Mouse (Mus musculus): Measurements from ENCODE around the gene Prpsap1. TPM values are rescaled to one million over a fixed set of nuclear protein-coding genes. Genes with fewer than 3 reads are reported as not detected.

The Prpsap1 gene
- total RNA-seq, 2 experiments from 2014 or later = 93.0 to 93.3 TPM

DNA sequence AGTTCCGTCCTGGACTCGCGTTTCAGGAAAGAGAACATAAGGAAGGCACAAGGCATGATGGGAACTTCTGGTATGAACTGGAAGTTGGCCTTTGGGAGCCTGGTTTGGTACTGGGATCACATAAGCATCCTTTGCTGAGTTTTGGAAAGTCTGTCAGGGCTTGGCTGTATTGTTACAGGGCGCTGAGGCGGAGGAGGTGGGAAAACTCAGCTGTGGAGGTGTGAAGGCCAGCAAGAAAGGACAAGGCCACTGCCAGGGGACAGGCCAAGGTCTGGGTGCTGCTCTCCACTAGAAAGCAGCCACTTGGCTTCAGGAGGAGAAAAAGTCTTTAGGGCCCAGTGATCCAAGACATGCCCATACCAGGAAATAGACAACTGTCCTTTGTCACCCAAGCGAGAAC lies 50.7 kb downstream of the Prpsap1 start:
- no peak for DNase-seq

- no peak for DNase-seq
These were observed 51.2 kb downstream of the Prpsap1 start for GRCm38 (mm10) chr11:116442867-116443177.

DNA sequence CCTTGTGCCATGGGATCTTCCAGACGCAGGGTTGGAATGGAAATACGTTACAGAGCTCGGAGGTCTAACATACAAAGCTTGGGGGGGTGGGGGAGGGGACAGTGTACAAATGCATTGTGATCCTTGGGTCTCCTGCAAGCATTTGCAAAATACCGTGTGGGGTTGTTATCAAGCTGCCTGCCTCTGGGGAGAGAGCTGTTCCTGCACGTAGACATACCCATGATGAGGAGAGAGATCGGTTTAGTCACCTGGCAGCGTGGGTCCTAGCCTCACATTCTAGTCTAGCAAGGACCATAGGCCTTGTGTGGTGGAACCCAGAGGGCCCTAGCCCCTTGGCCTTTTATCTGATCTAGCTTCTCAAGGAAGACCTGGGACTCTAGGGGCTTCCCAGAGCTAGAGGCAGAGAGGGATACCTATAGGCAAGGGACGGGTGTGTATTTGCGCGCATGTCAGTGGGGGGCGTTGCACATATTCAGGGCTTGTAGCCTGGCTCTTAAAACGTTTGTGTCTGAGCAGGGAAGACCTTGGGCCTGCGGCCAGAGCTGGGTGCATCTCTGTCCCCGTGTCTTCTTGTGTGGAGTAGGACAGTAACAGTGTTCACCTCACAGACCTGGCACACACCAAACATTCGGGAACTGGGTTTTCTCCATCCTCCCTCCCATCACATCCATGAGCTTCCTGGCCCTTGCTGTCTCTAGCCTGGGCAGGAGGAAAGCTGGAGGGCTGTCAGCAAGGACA lies 51.7 kb downstream of the Prpsap1 start:
- no peak for DNase-seq

GRCm38 (mm10) chr11:116440408-116441068 lies 53.5 kb downstream of the Prpsap1 start:
- no peak for DNase-seq

GRCm38 (mm10) chr11:116439269-116440240 lies 54.4 kb downstream of the Prpsap1 start:
- DNase-seq = no peak

GRCm38 (mm10) chr11:116437541-116437940 lies 56.5 kb downstream of the Prpsap1 start:
- no peak for DNase-seq

- no peak for DNase-seq
These were observed 57.2 kb downstream of the Prpsap1 start for GRCm38 (mm10) chr11:116436725-116437331.

DNA sequence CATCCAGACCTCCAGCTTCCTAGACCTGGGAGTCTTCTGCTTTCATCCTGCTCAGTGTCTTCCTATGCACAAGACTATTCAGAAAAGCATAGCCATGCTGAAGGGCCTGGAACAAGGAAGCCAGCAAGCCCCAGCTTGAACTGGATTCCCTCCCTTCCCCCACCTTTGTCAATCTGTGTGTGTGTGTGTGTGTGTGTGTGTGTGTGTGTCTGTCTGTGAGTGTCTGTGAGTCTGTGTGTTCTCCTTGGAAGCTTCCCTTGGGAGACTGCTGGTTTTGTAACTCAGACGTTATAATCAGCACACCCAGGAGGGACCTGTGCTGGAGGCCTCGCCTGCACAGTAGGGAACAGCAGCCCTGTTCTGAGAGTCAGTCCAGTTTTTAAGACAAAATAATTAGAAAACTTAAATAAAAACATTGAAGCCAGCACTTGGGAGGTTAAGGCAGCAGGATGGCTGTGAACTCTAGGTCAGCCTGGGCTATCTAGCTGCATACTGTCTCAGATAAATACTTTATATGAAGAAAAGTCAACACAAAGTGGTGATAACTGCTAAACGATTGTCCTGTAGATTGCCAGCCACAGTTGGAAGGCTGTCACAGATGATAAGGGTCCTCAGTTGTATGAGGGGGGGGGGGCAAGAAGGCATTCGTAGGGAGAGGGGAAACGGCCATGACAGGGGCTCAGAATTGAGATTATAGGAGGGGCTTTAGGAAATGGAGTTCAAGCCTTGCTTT lies 57.8 kb downstream of the Prpsap1 start:
- no peak for DNase-seq

- DNase-seq = no peak
These were observed 58.8 kb downstream of the Prpsap1 start for GRCm38 (mm10) chr11:116434967-116435752.

DNA sequence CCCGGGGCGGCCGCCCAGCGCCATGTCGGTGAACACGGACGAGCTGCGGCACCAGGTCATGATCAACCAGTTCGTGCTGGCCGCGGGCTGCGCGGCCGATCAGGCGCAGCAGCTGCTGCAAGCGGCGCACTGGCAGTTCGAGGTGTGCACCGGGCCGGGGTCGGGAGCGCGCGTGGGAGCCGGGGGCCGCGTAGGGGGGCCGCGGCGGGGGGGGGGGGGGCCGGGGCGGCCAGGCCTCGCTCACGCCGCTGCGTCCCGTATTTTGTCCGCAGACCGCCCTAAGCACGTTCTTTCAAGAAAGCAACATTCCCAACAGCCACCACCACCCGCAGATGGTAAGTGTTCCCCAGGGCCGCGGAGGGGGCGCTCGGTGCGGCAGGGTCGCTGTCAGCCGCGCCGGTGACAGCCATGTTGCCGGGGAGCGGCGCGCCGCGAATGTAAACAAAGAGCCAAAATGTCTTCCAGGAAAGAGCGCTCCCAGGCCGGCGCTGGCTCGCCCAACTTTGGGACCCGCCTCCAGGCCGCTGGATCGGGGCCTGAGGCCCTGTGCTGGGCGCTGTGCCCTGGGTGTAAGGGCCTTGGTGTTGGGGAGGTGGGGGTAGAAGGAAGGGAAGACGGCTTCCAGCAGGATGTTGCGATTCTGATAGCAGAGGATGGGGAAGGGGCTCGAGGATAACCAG lies 59.6 kb downstream of the Prpsap1 start:
- DNase-seq = peak; percentile 55 to 61

GRCm38 (mm10) chr11:116433356-116434286 lies 60.4 kb downstream of the Prpsap1 start, which contains the start of gene Ubald2:
TSS of gene Ubald2 (plus strand) at chr11:116434094.
- DNase-seq = peak; percentile 98 to 100

DNA sequence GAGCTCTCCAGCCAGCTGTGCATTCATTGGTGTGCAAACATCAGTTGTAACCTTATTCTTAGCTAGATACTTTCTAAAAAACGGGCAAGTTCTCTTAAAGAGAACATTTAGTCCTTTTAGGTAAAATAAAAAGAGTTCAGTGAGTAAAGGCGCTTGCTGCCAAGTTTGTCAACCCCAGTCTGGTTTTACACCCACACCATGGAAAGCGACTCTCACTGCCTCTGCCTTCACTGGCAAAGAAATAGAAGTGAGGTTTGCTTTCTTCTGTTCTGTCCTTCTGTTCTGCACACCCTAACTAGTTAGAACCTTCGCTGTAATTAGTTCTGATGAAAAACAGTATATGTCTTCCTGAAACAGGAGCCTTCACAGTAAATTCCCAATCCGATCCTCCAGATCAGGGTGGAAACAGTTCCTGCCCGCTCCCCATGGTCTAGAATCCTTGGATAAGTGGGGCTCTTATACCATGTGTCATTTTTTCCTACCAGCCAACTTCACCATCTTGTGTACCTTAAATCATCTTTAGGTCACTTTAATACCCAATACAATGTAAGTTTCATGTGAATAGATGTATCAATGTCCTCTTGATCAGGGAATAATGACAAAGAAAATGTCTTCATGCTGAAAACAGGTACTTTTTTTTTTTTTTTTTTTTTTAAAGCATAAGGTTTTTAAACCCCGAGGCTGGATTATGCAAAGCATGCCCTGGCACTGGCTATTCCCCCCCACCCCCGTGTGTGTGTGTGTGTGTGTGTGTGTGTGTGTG lies 61.2 kb downstream of the Prpsap1 start:
- no peak for DNase-seq

GRCm38 (mm10) chr11:116432127-116432526 lies 61.9 kb downstream of the Prpsap1 start:
- DNase-seq = no peak

DNA sequence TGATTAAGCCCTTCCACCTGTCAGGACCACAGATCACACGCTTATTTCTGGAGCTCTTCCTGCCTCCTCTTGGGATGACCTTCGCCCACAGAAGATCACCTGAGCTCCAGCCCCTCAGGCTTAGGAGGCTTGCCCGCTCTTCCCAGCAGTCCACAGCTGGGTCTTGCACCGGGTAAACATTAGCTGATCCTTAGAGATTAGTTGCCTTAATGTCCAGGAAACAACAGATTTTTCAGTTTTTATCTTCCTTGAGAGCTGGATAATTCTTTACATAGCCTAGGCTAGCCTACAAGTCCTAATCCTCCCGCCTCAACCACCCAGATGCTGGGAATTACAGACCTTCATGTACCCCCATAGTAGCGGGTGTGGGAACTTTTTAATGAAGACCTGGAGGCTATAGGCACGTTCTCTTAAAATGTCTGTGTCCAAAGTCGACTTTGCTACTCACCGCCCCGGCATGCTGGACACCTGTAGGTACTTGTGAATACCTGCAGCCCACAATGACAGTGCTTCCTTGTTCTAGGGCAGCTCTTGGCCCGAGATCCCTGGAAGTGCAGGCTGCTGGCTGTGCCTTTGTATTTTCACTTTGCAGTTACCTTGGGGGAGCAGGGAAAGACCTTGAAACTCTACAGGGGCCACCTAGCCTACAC lies 62.4 kb downstream of the Prpsap1 start:
- no peak for DNase-seq

GRCm38 (mm10) chr11:116430723-116431427 lies 63.1 kb downstream of the Prpsap1 start:
- no peak for DNase-seq

DNA sequence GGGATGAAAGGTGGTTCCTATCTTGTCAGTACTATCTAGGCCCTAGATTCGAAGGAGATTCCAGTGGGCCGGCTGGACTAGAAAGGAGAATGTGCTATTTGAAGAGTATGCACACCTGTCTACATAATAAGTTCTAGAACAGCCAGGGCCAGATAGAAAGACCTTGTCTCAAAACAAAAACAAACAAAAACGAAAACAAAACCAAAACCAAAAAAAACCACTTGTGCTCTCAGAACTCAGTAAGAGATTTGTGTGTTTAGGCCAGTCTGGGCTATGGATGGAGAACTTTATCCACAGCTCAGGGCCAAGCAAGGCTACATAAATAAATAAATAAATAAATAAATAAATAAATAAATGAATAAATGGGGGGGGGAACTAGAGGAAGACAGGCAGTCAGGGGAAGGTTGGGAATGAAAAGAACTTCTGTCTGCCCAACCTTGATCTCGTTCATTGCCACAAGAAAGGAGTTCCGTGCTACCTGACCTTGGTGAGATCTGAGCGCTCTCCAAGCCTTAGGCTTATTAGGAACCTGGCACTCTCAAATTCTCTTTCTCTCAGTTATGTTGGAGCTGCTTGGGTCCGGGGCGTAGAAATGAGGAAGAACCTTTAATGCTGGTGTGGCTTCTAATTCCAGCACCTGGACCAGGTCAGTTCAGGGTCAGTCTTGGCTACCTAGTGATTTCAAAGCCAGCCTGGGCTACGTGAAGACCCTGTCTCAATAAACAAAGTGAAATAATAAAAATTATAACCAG lies 64.0 kb downstream of the Prpsap1 start:
- no peak for DNase-seq

Data from layer of hippocampus, postnatal 36 days (tissue).